Mouse (Mus musculus) neural tube, postnatal 0 days (tissue): Measurements from ENCODE around the gene Gpr107. TPM values are rescaled to one million over a fixed set of nuclear protein-coding genes. Genes with fewer than 3 reads are reported as not detected.

ENCODE experiments used
- polyA plus RNA-seq: library from polyadenylated mRNA; unstranded; fragments of >200 nt; fragmentation: Nextera tagmentation; extraction: Ambion mirVana; gene quantifications from 2 replicates; pipeline ENCODE4 v1.2.1, GENCODE M21; 2015

Gpr107 gene
- 27.8 and 28.2 TPM in 2 replicates for polyA plus RNA-seq

DNA sequence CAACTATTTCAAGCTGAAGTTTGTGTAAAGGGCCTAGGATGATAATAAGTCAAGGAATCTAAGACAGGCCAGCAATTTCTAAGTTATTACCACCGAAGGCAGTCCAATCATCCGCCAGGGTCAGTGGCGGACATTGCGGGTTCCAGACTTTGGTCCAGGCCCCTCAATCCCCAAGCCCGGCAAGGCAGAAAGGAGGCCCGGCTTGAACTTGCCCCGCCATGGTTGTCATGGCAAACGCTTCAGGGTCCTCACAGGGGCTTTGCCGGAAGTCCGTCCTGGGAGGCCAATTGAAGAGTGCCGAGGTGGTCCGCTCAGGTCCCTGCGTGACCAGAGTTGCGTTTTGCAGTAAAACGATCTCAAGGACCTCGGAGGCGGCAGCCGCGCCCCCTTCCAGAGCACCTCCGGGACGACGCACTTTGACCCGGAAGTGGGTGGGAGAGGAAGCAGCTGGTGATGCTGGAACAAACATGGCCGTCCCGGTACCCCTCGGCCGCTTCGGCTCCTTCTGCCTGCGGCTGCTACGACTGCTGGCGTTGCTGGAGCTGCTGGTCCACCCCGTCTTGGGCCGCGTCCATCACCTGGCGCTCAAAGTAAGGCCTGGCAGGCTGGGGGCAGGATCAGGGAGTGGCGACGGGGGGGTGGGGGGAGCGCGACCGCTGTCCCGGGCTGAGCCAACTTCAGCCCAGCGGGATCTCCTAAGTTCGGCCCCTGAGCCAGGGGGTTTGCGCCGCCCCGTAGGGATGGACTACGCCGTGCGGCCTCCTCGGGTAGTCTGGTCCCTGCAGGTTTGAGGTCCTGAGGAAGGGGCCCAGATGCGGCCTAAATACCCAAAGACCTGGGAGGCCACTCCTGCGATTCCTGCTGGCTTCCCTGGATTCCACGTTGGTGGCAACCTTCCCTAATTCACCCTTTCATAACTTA, at the start of gene Gpr107:
TSS of gene Gpr107 (plus strand) at position 425 of the 921 bp plus-strand sequence.

DNA sequence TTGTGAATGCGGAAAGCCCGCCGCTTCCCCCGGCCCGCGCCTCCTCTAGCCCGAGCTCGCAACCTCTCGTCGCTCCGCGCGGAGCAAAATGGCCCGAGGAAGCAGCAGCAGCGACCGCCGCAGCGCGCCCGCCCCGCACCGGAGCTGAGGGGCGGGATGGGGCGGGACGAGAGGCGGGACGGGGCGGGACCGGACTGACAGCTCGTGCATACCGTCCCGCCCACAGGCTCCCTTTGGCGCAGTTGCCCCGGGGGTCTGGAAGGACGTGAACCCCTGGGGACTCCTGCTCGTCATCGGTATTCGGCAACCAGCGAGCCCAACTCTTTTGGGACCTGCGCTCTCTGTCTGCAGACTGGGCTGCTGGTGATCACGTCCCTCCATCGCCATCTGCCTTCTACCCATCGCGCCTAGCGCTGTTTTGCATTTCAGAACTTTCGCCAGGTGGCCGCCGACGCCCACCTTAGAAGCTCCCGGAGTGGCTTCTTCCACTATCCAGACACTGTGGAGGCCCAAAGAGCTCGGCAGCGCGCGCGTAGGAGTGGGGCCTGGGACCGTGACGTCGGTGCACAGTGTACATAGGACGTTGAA, 10.2 kb upstream of the Gpr107 start, which contains the start of gene Fnbp1:
TSS of gene Fnbp1 (minus strand) at position 142 of the 588 bp plus-strand sequence.

DNA sequence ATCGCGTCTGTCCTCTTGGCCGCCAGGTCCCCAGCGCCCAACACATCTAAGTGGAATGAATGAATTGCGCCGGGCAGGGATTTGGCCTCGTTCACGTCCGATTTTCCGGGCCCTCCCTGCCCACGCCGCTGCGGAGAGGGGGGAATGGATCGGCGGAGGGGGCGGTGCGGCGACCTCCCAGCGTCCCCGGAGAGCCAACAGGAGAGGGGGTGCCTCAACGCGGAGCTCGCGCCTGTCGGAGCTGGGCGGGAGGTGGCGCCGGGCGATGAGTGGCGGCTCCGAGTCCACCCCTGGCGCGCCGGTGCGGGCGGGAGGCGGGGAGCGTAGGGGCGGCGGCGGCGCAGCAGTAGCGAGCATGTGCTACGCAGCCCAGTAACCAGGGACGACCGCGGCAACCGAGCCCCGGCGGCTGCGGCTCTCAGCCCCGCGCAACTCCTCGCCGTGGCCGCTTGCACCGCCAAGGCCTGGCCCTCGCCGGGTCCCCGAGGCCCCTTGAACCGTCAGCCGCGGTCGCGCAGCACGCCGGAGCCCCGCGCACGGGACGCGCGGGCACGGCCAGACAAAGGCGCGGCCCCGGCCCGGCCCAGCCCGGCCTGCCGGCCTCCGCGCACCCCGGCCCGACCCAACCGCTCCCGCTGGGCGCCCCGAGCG, 93.5 kb downstream of the Gpr107 start, which contains the start of gene Ncs1:
TSS of gene Ncs1 (plus strand) at position 333 of the 651 bp plus-strand sequence.

Other genes with a start within 250 kb of the Gpr107 start
- 4.6 and 4.7 TPM in 2 replicates for gene Ptges, start 222.5 kb upstream of the Gpr107 start, polyA plus RNA-seq
- gene Tor1b, start 199.4 kb upstream of the Gpr107 start, polyA plus RNA-seq: 18.2 and 19.7 TPM in 2 replicates
- 74.0 and 82.1 TPM in 2 replicates for gene Tor1a, start 184.4 kb upstream of the Gpr107 start, polyA plus RNA-seq
- 75.2 and 80.2 TPM in 2 replicates for gene BC005624, start 170.1 kb upstream of the Gpr107 start, polyA plus RNA-seq
- gene Usp20, start 170.0 kb upstream of the Gpr107 start, polyA plus RNA-seq: 29.9 and 32.1 TPM in 2 replicates
- 31.9 and 36.8 TPM in 2 replicates for gene Fnbp1, start 10.3 kb upstream of the Gpr107 start, polyA plus RNA-seq
- gene Ncs1, start 93.5 kb downstream of the Gpr107 start, polyA plus RNA-seq: 160 and 163 TPM in 2 replicates
- 0.27 and 0.44 TPM in 2 replicates for gene Hmcn2, start 162.1 kb downstream of the Gpr107 start, polyA plus RNA-seq